Mouse (Mus musculus) heart, embryonic 16.5 days (tissue): Measurements from ENCODE around the gene Fiz1. TPM values are rescaled to one million over a fixed set of nuclear protein-coding genes. Genes with fewer than 3 reads are reported as not detected.

ENCODE experiments used
- ATAC-seq: fragments of 200-750 bp; cut with Nextera tagmentation; replicated peaks from 2 replicates; pipeline ENCODE4 v1.8.0; 2017; ENCODE audit warnings: moderate number of reproducible peaks; ENCODE audit not compliant: insufficient read depth, low FRiP score; ENCODE audit errors: extremely low read depth
- H3K27ac ChIP-seq: fragments of 300-500 bp; sonication (generic); 2 replicates; pipeline ENCODE4 v1.5.1; 2014; ENCODE audit warnings: mild to moderate bottlenecking, low read length, control low read depth, moderate library complexity
- H3K27me3 ChIP-seq: fragments of 300-500 bp; sonication (generic); 2 replicates; pipeline ENCODE4 v1.6.1; 2014; ENCODE audit warnings: low read length, mixed read lengths; ENCODE audit not compliant: control insufficient read depth, insufficient read depth
- H3K36me3 ChIP-seq: fragments of 300-500 bp; sonication (generic); 2 replicates; pipeline ENCODE4 v1.6.1; 2014; ENCODE audit not compliant: control insufficient read depth, insufficient read depth
- H3K4me1 ChIP-seq: fragments of 300-500 bp; sonication (generic); 2 replicates; pipeline ENCODE4 v1.6.1; 2014; ENCODE audit warnings: low read length, mixed read lengths; ENCODE audit not compliant: control insufficient read depth, insufficient read depth
- H3K4me2 ChIP-seq: fragments of 300-500 bp; sonication (generic); 2 replicates; pipeline ENCODE4 v1.6.1; 2014; ENCODE audit warnings: low read depth, mild to moderate bottlenecking, control low read depth, low read length
- H3K4me3 ChIP-seq: fragments of 300-500 bp; sonication (generic); 2 replicates; pipeline ENCODE4 v1.5.1; 2014; ENCODE audit warnings: mild to moderate bottlenecking, control low read depth, low read length
- H3K9ac ChIP-seq: fragments of 300-500 bp; sonication (generic); 2 replicates; pipeline ENCODE4 v1.6.1; 2014; ENCODE audit warnings: low read length, control low read depth
- H3K9me3 ChIP-seq: fragments of 300-500 bp; sonication (generic); replicated peaks from 2 replicates; pipeline ENCODE4 v1.6.1; 2016; ENCODE audit warnings: low read length; ENCODE audit not compliant: control insufficient read depth
- WGBS: fragments of 180-500 bp; shearing (Covaris S2); extraction: QIAGEN DNeasy Blood & Tissue Kit; methylation state at CpG from one replicate; pipeline ENCODE4 v1.1.7; 2014; 5-methylcytosine and 5-hydroxymethylcytosine counted together
- polyA plus RNA-seq: library from polyadenylated mRNA; unstranded; fragments of >200 nt; fragmentation: Nextera tagmentation; extraction: Ambion mirVana; gene quantifications from 2 replicates; pipeline ENCODE4 v1.2.1, GENCODE M21; 2015

The Fiz1 gene
- polyA plus RNA-seq, 1 experiment from 2014 or later: 26.2 TPM

DNA sequence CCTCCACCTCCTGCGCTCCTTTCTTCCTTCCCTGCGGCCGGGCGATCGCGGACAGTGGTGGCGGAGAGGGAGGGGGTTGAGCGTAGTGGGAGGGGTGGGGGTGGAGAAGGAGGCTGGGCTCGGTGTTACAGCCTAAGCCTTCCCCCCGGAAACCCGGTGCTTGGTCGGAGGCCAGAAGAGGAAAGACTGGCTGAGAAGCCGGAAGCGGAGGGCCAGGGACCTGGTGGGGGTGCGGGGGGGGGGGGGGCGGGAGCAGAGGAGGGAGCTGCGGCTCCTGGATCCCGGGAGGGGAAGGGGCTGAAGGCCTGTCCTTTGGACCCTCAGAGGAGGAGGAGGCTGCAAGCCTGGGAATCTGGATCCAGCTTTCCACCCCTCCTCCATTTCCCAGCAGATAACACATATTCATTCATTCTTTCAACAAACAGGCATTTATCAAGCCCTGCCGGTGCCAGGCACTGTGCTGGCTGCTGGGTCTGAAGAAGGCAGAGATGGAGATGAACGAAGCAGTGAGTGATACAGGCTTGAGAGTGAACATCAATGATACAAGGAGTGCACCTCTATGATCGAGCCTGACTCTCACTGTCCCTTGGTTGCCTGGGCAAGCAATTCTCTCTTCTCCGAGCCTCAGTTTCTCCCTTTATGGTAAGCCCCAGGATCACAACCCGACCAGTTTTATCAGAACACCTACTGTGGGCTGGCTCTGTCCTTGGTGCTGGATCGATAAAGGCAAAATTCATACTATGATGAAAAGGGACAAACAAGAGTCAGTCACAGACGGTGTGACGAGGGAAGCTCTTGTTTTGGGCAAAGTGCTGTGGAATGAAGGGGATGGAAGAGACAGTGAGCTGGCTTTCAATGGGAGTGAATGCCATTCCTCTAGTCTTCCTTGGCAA is 18.2 kb downstream of the Fiz1 start, which contains the start of gene Zfp579:
Gene Zfp579, minus strand, starts transcription at position 156 of the 893 bp plus-strand sequence.
- H3K4me1 ChIP-seq: peaks cover 14% of the 10 kb centered on the region
- peak within 1 kb of the TSS; percentile 83 for H3K9ac ChIP-seq
- peak; percentile 75 for ATAC-seq
- H3K9me3 ChIP-seq: 0 out of 2 replicates have a peak, but pooled peaks cover 5% of the 10 kb centered on the region
- peak within 1 kb of the TSS; percentile 70 for H3K4me3 ChIP-seq
- peaks cover 18% of the 10 kb centered on the region for H3K36me3 ChIP-seq
- H3K4me2 ChIP-seq: peak within 1 kb of the TSS; percentile 78
- H3K27ac ChIP-seq: peak within 1 kb of the TSS; percentile 74
- peaks cover 12% of the 10 kb centered on the region for H3K27me3 ChIP-seq
- 5% methylated on average over 17 of the region's 26 CpGs for WGBS

- Histone ChIP-seq H3K27ac (peak overlapping the region; percentile 11; the same call in 1 of the 2 replicates), H3K9ac (peak overlapping the region; percentile 83), H3K36me3 (peaks cover 18% of the 10 kb centered on the region), H3K4me3 (peak overlapping the region; percentile 70), H3K4me2 (peak overlapping the region; percentile 78), H3K4me1 (peaks cover 14% of the 10 kb centered on the region), H3K27me3 (peaks cover 12% of the 10 kb centered on the region), H3K9me3 (0 out of 2 replicates have a peak, but pooled peaks cover 5% of the 10 kb centered on the region)
- peak; percentile 2; the same call in 1 of the 2 replicates for ATAC-seq
- WGBS: 7% methylated on average over 19 of the region's 19 CpGs
Observed at GRCm38 (mm10) chr7:4995268-4996002, 19.1 kb downstream of the Fiz1 start.

- no peak for ATAC-seq
- Histone ChIP-seq H3K4me3 (peak overlapping the region; percentile 1), H3K36me3 (peaks cover 18% of the 10 kb centered on the region), H3K9ac (0 out of 2 replicates have a peak overlapping the region, but pooled peaks have one; percentile 32), H3K4me1 (peaks cover 14% of the 10 kb centered on the region), H3K27ac (no peak overlapping the region), H3K9me3 (0 out of 2 replicates have a peak, but pooled peaks cover 5% of the 10 kb centered on the region), H3K4me2 (peak overlapping the region; percentile 78), H3K27me3 (peaks cover 12% of the 10 kb centered on the region)
- 48% methylated on average over 58 of the region's 59 CpGs for WGBS
Observed at GRCm38 (mm10) chr7:4993999-4994788, 20.3 kb downstream of the Fiz1 start.

- H3K9me3 ChIP-seq: 0 out of 2 replicates have a peak, but pooled peaks cover 5% of the 10 kb centered on the region
- peak overlapping the region; percentile 39 for H3K4me2 ChIP-seq
- H3K27me3 ChIP-seq: peaks cover 12% of the 10 kb centered on the region
- ATAC-seq: no peak
- peaks cover 14% of the 10 kb centered on the region for H3K4me1 ChIP-seq
- peak overlapping the region; percentile 1; the same call in 1 of the 2 replicates for H3K4me3 ChIP-seq
- H3K9ac ChIP-seq: 0 out of 2 replicates have a peak overlapping the region, but pooled peaks have one; percentile 32
- no peak overlapping the region for H3K27ac ChIP-seq
- WGBS: 47% methylated on average over 55 of the region's 55 CpGs
- H3K36me3 ChIP-seq: peaks cover 18% of the 10 kb centered on the region
Observed at GRCm38 (mm10) chr7:4993347-4993998, 21.0 kb downstream of the Fiz1 start.

GRCm38 (mm10) chr7:4988250-4988649 is 26.2 kb downstream of the Fiz1 start:
- Histone ChIP-seq H3K27me3 (no peaks in the 10 kb centered on the region; the same call in 1 of the 2 replicates), H3K9ac (no peak overlapping the region), H3K27ac (no peak overlapping the region), H3K4me1 (no peaks in the 10 kb centered on the region), H3K4me2 (no peak overlapping the region), H3K4me3 (no peak overlapping the region), H3K9me3 (0 out of 2 replicates have a peak, but pooled peaks cover 2% of the 10 kb centered on the region), H3K36me3 (peaks cover 14% of the 10 kb centered on the region)
- ATAC-seq: no peak
- 29% methylated on average over 2 of the region's 2 CpGs for WGBS

DNA sequence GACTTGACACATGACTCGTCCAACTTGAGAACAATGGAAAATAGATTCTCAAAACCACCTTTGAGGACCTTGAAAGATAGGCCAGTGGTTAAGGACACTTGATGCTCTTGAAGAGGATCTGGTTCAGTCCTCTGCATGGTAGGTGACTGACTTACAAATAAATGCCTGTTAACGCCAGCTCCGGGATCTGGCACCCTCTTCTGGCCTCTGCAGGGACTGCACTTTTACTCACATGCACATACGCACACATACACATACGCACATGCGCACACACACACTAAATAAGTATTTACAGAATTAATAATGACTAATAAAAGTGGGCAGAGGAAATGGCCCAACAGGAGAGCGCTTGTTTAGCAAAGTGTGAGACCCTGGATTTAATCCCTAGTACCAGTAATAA is 37.7 kb downstream of the Fiz1 start:
- no peak overlapping the region for H3K27ac ChIP-seq
- H3K4me1 ChIP-seq: peaks cover 7% of the 10 kb centered on the region
- no peak overlapping the region for H3K9ac ChIP-seq
- no peaks in the 10 kb centered on the region for H3K36me3 ChIP-seq
- H3K4me2 ChIP-seq: no peak overlapping the region
- no peaks in the 10 kb centered on the region for H3K27me3 ChIP-seq
- WGBS: 87% methylated on average over 7 of the region's 7 CpGs
- no peak for ATAC-seq
- H3K4me3 ChIP-seq: no peak overlapping the region
- 0 out of 2 replicates have a peak, but pooled peaks cover 2% of the 10 kb centered on the region for H3K9me3 ChIP-seq

GRCm38 (mm10) chr7:4975455-4975854 is 39.0 kb downstream of the Fiz1 start:
- Histone ChIP-seq H3K9ac (no peak overlapping the region), H3K9me3 (0 out of 2 replicates have a peak, but pooled peaks cover 2% of the 10 kb centered on the region), H3K36me3 (no peaks in the 10 kb centered on the region), H3K4me3 (no peak overlapping the region), H3K4me2 (no peak overlapping the region), H3K4me1 (peaks cover 9% of the 10 kb centered on the region), H3K27ac (no peak overlapping the region), H3K27me3 (no peaks in the 10 kb centered on the region)
- WGBS: 53% methylated on average over 4 of the region's 4 CpGs
- no peak for ATAC-seq
